Mouse (Mus musculus) forebrain, postnatal 0 days (tissue): Measurements from ENCODE around the gene Dnm3. TPM values are rescaled to one million over a fixed set of nuclear protein-coding genes. Genes with fewer than 3 reads are reported as not detected.

ENCODE experiments used
- ATAC-seq: fragments of 200-750 bp; cut with Nextera tagmentation; 2 replicates; pipeline ENCODE4 v1.8.0; 2017; ENCODE audit warnings: mild to moderate bottlenecking, moderate library complexity
- DNase-seq: peaks from one replicate; pipeline ENCODE4 v3.0.0-alpha.2; 2015
- H3K27ac ChIP-seq: fragments of 300-500 bp; sonication (generic); 2 replicates; pipeline ENCODE4 v1.5.1; 2014; ENCODE audit warnings: low read depth, mild to moderate bottlenecking, antibody characterized with exemption, low read length, moderate library complexity, mixed read lengths
- H3K27me3 ChIP-seq: fragments of 300-500 bp; sonication (generic); 2 replicates; pipeline ENCODE4 v1.6.1; 2014; ENCODE audit warnings: mild to moderate bottlenecking, low read length, mixed read lengths; ENCODE audit not compliant: insufficient read depth
- H3K36me3 ChIP-seq: fragments of 300-500 bp; sonication (generic); 2 replicates; pipeline ENCODE4 v1.6.1; 2014; ENCODE audit warnings: mild to moderate bottlenecking, moderate library complexity; ENCODE audit not compliant: insufficient read depth
- H3K4me1 ChIP-seq: fragments of 300-500 bp; sonication (generic); 2 replicates; pipeline ENCODE4 v1.6.1; 2014; ENCODE audit warnings: antibody characterized with exemption; ENCODE audit not compliant: insufficient read depth
- H3K4me2 ChIP-seq: fragments of 300-500 bp; sonication (generic); 2 replicates; pipeline ENCODE4 v1.6.1; 2014; ENCODE audit warnings: low read depth, mild to moderate bottlenecking, moderate library complexity
- H3K4me3 ChIP-seq: fragments of 300-500 bp; sonication (generic); 2 replicates; pipeline ENCODE4 v1.5.1; 2014; ENCODE audit warnings: low read depth, low read length, mixed read lengths
- H3K9ac ChIP-seq: fragments of 300-500 bp; sonication (generic); 2 replicates; pipeline ENCODE4 v1.6.1; 2014; ENCODE audit warnings: mild to moderate bottlenecking
- H3K9me3 ChIP-seq: fragments of 300-500 bp; sonication (generic); 2 replicates; pipeline ENCODE4 v1.6.1; 2016; ENCODE audit warnings: low read length
- CTCF ChIP-seq: sonication (generic); IDR thresholded peaks from 2 replicates; pipeline ENCODE4 v1.5.1; 2016; ENCODE audit warnings: antibody characterized with exemption, control low read depth, low read depth
- WGBS: fragments of 180-500 bp; shearing (Covaris S2); extraction: QIAGEN DNeasy Blood & Tissue Kit; methylation state at CpG from one replicate; pipeline ENCODE4 v1.1.7; 2014; 5-methylcytosine and 5-hydroxymethylcytosine counted together
- polyA plus RNA-seq: library from polyadenylated mRNA; unstranded; fragments of >200 nt; fragmentation: Nextera tagmentation; extraction: Ambion mirVana; gene quantifications from 2 replicates; pipeline ENCODE4 v1.2.1, GENCODE M21; 2015
- total RNA-seq: library from RNA; depleted of rRNA; stranded (reverse); fragments of >200 nt; gene quantifications from 2 replicates; pipeline ENCODE4 v1.2.3, GENCODE M21; 2014

The Dnm3 gene
- total and polyA plus RNA-seq, 2 experiments from 2014 or later: 45.3 to 74.4 TPM

DNA sequence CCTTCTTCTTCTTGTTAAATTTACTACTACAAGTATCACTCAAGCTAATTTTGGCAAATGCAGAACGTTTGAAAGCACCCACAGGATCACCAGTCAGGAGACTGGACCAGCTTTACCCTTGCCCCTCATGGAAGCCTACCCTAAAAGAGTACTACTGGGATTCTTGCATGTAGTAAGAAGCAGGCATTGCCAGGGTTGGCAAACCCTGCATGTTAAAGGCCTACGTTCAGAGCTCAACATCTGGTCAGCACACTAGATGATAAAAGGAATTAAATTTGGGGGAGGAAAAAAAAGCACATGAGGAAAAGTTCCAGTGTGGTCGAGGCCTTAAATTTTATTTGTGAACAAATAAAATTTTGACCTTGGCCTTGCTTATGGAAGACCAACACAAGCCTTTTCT, 239.2 kb downstream of the Dnm3 start:
- Histone ChIP-seq H3K4me2 (no peak overlapping the region), H3K9me3 (no peaks in the 10 kb centered on the region), H3K36me3 (no peaks in the 10 kb centered on the region), H3K4me1 (no peaks in the 10 kb centered on the region), H3K4me3 (no peak overlapping the region), H3K27ac (no peak overlapping the region), H3K9ac (no peak overlapping the region), H3K27me3 (no peaks in the 10 kb centered on the region)
- no peak for TF ChIP-seq CTCF
- ATAC-seq (no peak), DNase-seq (no peak)
- WGBS: 79% methylated on average over 3 of the region's 3 CpGs

DNA sequence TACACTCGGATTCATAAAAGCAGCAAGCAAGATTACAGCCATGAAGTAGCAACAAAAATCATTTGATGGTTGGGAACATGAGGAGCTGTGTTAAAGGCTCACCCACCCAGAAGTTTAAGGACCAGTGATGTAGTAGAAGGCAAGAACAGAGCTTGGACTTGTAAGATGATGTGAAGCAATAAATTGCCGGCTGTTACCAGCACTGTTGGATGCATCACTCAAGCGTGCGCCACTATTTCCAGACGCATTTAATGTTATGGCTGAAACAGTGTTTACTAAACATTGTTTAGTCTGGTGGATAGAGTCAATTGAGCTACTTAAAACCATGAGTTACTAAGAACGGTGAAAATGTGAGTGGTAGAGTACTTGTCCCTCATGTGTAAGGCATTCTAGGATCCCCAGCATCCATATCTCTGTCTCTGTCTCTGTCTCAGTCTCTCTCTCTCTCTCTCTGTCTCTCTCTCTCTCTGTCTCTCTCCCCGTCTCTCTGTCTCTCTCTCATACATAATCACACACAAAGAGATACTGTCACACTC, 241.1 kb downstream of the Dnm3 start:
- ATAC-seq (no peak), DNase-seq (no peak)
- no peak overlapping the region for H3K4me2 ChIP-seq
- H3K36me3 ChIP-seq: no peaks in the 10 kb centered on the region
- no peaks in the 10 kb centered on the region for H3K4me1 ChIP-seq
- 87% methylated on average over 7 of the region's 7 CpGs for WGBS
- TF ChIP-seq CTCF: no peak
- no peaks in the 10 kb centered on the region for H3K9me3 ChIP-seq
- H3K9ac ChIP-seq: no peak overlapping the region
- no peaks in the 10 kb centered on the region for H3K27me3 ChIP-seq
- H3K4me3 ChIP-seq: no peak overlapping the region
- no peak overlapping the region for H3K27ac ChIP-seq

DNA sequence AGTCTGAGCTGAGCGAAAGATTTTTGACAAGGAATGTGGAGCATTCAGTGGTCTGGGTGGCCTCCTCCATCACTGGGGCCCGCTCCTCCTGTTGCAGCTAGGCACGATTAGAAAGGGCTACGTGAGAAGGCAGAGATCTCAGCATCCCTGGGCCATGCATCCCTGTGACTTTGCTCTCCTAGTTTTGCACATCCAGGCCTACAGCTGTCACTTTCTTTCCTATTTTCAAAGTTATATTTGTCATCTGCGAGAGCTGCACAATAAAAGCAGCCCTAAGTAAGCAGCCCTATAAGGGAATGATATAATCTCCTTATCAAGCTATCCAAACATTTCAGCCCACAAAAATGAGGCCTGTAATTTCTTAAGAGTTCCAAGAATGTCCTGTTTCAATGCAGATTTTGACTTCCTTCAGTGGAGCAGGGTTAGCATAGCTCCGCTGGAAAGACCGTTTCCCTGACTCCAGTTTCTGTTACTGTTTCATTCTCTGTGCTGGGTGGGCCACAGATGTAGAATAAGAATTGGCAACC, 252.2 kb downstream of the Dnm3 start:
- H3K27me3 ChIP-seq: no peaks in the 10 kb centered on the region
- no peak overlapping the region for H3K4me2 ChIP-seq
- H3K9ac ChIP-seq: no peak overlapping the region
- H3K4me3 ChIP-seq: no peak overlapping the region
- no peak for ATAC-seq
- no peaks in the 10 kb centered on the region for H3K36me3 ChIP-seq
- DNase-seq: no peak
- H3K27ac ChIP-seq: no peak overlapping the region
- no peak for TF ChIP-seq CTCF
- 82% methylated on average over 7 of the region's 7 CpGs for WGBS
- no peaks in the 10 kb centered on the region for H3K4me1 ChIP-seq
- no peaks in the 10 kb centered on the region for H3K9me3 ChIP-seq

DNA sequence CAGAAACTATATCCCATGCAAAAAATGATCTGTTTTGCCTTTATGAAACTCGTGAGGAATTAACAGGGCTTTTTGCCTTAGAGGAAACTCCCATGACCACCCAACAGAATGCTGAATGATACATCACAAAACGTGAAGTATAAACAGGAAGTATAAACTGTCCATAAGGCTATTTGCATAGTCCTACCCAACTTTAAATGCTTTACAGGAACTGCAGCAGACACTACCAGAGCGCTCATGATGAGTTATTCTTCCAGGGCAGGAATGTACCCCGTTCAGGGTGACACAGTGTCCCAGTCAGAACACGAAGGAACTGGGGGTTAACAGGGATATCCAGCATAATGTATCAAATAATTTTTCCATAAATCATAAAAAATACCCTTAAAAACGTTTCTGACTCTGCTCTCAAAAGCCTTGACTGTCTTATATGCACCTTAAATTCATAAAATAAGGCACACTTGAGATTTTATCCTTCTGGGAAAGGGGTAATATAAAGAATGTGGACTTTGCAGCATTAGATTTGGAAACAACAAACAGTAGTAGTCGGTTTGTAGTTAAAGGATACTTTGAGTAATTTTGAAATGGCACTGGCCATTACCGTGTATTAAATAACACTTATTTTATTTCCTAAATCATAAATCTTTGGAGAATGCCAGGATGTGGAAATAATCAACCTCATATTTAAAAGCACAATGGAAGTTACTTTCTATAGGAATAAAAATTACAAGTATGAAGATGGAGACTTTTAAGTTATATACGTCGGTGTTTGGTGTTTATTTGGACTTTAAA, 252.8 kb downstream of the Dnm3 start:
- Histone ChIP-seq H3K4me1 (no peaks in the 10 kb centered on the region), H3K36me3 (no peaks in the 10 kb centered on the region), H3K9ac (no peak overlapping the region), H3K4me3 (no peak overlapping the region), H3K27ac (no peak overlapping the region), H3K4me2 (no peak overlapping the region), H3K9me3 (no peaks in the 10 kb centered on the region), H3K27me3 (no peaks in the 10 kb centered on the region)
- 80% methylated on average over 10 of the region's 10 CpGs for WGBS
- no peak for TF ChIP-seq CTCF
- ATAC-seq (no peak), DNase-seq (no peak)

DNA sequence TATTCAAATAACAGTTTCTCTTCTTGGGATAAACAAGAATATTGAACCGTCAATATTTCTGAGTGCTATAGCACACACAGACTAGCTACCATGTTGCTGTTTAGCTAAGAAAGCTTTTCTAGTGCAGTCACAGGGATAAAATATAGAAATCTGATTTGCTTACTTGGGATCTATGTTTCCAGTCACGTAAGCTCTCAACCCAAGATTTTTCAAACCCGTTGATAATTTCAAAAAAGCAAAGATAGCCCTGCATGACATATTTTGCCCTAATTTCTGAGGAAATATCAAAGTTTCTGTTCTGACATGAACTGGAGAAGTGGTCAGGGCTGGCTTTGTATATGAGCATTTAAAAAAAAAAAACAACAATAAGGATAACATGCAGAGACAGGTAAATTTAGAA, 253.8 kb downstream of the Dnm3 start:
- H3K36me3 ChIP-seq: no peaks in the 10 kb centered on the region
- no peaks in the 10 kb centered on the region for H3K27me3 ChIP-seq
- no peak overlapping the region for H3K4me3 ChIP-seq
- 84% methylated on average over 3 of the region's 3 CpGs for WGBS
- no peak overlapping the region for H3K4me2 ChIP-seq
- no peak overlapping the region for H3K9ac ChIP-seq
- no peaks in the 10 kb centered on the region for H3K9me3 ChIP-seq
- no peak for TF ChIP-seq CTCF
- H3K4me1 ChIP-seq: no peaks in the 10 kb centered on the region
- no peak overlapping the region for H3K27ac ChIP-seq
- DNase-seq: no peak
- ATAC-seq: no peak

DNA sequence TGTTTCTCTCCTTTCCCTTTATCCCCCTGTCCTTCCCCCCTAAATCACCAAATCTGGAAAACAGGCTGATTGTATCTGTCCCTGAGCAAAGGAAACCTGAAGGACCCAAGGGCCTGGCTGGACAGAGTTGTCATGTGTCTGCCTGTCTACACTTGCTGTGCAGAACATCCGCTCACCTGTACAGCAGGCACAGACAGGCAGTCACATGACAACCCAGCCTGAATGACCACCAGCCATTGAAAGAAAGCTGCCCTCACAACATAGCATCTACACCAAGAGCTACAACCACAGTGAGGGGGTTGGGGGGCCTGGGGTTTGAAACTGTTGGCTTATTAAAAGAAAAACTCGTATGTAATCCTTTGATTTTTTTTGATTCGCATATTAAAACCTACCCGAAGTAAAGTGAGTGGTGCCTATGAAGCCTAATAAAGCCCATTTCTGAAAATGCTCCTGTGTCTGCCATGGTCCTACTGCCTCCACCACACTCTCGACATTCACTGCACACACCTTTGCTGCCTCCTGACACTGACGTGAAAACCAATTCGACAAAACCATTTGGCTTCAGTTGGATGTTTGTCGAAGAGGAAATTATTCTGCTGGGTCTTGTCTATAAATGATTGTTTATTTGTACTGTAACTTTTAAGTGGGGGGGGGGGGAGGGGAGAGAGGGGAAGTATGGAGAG, 254.4 kb downstream of the Dnm3 start:
- no peaks in the 10 kb centered on the region for H3K36me3 ChIP-seq
- no peaks in the 10 kb centered on the region for H3K9me3 ChIP-seq
- no peak for TF ChIP-seq CTCF
- ATAC-seq (no peak), DNase-seq (no peak)
- no peak overlapping the region for H3K9ac ChIP-seq
- H3K4me3 ChIP-seq: no peak overlapping the region
- WGBS: 90% methylated on average over 8 of the region's 8 CpGs
- H3K27ac ChIP-seq: no peak overlapping the region
- H3K4me1 ChIP-seq: no peaks in the 10 kb centered on the region
- no peak overlapping the region for H3K4me2 ChIP-seq
- no peaks in the 10 kb centered on the region for H3K27me3 ChIP-seq

DNA sequence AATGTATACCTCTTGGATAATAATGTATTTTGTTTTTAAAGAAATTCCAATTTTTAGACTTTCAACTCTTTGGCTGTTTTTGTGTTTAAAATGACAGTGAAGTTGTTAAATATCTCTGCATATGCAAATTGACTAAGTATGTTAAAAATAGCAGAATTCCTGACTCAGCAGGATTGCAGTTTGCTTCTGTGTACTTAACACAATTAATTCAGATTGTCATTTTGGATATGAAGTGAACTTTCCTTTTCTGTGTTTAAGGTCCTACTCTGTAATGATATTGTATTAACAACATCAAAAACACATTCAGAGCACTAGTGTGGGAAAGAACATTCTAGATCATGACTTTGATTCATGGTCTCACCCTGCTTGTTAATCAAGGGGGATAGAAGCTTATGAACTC, 255.5 kb downstream of the Dnm3 start:
- ATAC-seq (no peak), DNase-seq (no peak)
- Histone ChIP-seq H3K9ac (no peak overlapping the region), H3K27ac (no peak overlapping the region), H3K4me3 (no peak overlapping the region), H3K9me3 (no peaks in the 10 kb centered on the region), H3K27me3 (no peaks in the 10 kb centered on the region), H3K4me1 (no peaks in the 10 kb centered on the region), H3K36me3 (no peaks in the 10 kb centered on the region), H3K4me2 (no peak overlapping the region)
- no peak for TF ChIP-seq CTCF
